Mouse (Mus musculus): ENCODE results near the gene Gramd1a. TPM values are rescaled to one million over a fixed set of nuclear protein-coding genes. Genes with fewer than 3 reads are reported as not detected.

The Gramd1a gene
- polyA plus RNA-seq, 1 experiment from 2014 or later: 86.9 TPM

DNA sequence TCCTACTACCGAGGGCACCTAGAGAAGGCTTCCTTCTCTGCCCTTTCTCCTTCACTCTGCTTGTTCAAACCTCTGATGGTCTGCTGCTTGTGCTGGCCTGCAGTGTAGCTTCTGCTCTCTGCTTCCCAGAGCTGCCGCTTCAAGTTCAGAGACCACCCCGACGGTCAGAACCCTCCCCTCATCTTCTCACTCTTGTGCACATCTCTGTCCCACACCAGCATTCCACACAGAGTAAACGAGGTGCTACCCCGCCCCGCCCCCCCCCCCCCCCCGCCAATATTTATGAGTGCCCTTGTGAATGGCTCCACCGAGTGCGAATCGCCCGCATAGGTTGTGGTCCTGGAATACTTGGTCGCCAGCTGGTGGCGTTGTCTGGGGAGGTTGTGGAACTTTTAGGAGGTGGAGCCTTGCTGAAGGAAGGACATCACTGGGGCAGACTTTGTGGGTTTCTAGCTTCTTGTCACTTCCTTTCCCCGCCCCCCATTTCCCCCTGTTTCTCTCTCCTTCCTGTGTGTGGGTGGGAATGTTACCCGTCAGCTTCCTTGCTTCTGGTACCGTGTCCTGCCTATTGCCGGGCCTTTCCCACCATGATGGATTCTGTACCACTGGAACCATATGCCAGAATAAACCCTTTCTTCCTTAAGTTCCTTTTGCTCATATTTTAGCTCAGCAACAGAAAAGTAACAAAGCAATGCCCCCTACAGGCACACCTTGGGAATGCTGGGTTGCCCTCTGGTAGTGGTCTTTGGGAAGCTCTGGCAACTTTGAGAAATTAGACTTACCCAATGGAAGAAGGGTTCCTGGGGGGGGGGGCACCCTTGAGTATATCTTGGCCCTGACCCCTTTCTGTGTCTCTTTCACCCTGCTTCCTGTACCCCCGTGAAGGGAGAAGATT, 585 bp upstream of the Gramd1a start:
- H3K4me1 ChIP-seq (ENCODE audit: control insufficient read depth, insufficient read depth, low read length): peaks cover 15% of the 10 kb centered on the region
- peak overlapping the region; percentile 65 for H3K27ac ChIP-seq (replicated peaks; ENCODE audit: low read depth, low read length)
- no peak overlapping the region for H3K4me3 ChIP-seq (ENCODE audit: low read depth, low read length)
- no peak overlapping the region for H3K9ac ChIP-seq (ENCODE audit: low read length)
- H3K4me2 ChIP-seq (ENCODE audit: low read depth, severe bottlenecking): no peak overlapping the region
- H3K36me3 ChIP-seq (ENCODE audit: control insufficient read depth, insufficient read depth, low read length): no peaks in the 10 kb centered on the region
- ATAC-seq (ENCODE audit: insufficient number of reproducible peaks, low FRiP score, low TSS enrichment, low read depth) (peak; percentile 45; the same call in 1 of the 2 replicates), DNase-seq (ENCODE audit: low spot score) (peak; percentile 45)
- H3K9me3 ChIP-seq (ENCODE audit: control insufficient read depth, low read length): no peaks in the 10 kb centered on the region
- WGBS: 29% methylated on average over 19 of the region's 19 CpGs
- no peaks in the 10 kb centered on the region for H3K27me3 ChIP-seq (ENCODE audit: control insufficient read depth, insufficient read depth, low read length)

DNA sequence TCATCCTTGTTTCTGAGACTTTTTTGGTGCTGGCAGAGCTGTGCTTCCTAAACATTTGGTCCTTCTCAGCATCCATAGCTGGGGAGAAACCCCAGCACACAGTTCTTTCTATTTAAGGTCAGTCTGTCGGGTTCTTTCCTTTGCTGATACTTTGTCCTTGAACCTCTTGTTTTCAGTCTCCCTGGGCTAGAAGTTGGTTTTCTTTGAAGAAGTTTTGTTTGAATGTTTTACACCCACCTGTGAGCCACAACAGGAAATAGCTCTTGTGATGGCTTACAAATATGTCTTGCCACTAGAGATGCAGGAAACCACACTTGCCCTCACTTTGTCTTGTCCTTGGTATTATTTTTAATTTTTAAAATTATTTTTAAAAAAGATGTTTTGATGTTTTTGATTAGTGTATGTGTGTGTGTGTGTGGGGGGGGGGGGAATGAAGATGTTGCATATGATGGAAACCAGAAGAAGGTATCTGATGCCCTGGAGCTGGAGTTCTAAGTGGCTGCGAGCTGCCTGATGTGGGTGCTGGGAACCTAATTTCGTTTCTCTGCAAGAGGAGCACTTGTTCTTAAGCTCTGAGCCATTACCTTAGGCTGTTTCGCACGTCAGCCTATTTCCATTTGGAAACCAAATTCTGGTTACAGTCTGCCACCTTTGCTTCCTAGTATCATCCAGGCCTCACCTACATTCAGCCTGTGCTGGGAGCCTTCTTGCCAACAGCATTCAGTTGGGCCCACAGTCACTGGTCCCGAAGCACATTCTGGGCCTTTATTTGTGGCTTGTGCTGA, 2.0 kb downstream of the Gramd1a start:
- Histone ChIP-seq H3K36me3 (ENCODE audit: control insufficient read depth, insufficient read depth, low read length) (no peaks in the 10 kb centered on the region), H3K4me1 (ENCODE audit: control insufficient read depth, insufficient read depth, low read length) (peaks cover 24% of the 10 kb centered on the region), H3K9me3 (ENCODE audit: control insufficient read depth, low read length) (no peaks in the 10 kb centered on the region), H3K4me3 (ENCODE audit: low read depth, low read length) (no peak overlapping the region), H3K27me3 (ENCODE audit: control insufficient read depth, insufficient read depth, low read length) (no peaks in the 10 kb centered on the region), H3K4me2 (ENCODE audit: low read depth, severe bottlenecking) (no peak overlapping the region), H3K9ac (ENCODE audit: low read length) (no peak overlapping the region), H3K27ac (replicated peaks; ENCODE audit: low read depth, low read length) (no peak overlapping the region)
- 87% methylated on average over 6 of the region's 6 CpGs for WGBS
- DNase-seq (ENCODE audit: low spot score): no peak
- no peak for ATAC-seq (ENCODE audit: insufficient number of reproducible peaks, low FRiP score, low TSS enrichment, low read depth)

DNA sequence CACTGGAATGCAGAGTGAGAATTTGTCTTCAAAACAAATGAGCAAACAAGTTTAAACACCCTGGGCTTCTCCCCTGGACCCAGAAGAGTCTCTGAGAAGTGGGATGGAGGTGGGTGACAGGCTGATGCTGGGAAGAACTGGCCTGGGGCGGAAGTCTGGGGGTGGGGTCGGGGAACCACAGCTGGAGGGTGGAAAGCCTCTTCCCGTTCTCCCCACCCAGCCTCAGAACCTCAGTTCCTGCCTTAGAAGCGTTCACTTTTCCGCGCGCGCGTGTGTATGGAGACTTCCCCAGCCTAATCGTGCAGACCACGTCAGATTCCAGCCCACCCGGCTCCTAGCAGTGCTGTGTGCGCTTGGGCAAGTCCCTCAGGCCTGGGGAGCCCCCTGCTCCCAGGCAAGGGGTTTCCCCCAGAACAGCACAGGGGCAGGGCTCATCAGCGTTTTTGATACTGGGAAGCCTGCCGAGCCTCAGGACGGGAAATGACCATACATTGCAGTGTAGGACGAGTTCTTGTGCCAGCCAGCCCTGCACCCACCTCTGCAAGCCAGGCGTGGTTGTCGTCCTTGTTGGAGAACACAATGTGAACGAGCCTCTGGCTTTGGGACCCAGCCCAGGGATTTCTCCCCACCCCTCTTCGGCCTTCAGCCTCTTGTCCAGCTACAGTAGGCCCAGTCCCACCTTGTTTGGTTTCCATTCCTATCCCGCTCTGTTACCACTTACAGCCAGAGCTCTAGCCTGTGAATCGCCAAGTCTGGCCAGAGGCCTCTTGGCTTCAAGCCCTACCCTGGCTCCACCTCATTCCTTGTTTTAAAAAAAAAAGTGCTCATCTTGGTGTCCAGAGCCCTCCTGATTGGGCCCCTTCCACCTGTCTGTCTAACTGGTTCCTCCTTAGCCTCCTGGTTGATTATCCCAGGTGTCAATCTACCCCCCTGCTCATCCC, 4.1 kb downstream of the Gramd1a start:
- 20% methylated on average over 23 of the region's 23 CpGs for WGBS
- ATAC-seq (ENCODE audit: insufficient number of reproducible peaks, low FRiP score, low TSS enrichment, low read depth): peak; percentile 20; the same call in 1 of the 2 replicates
- peak overlapping the region; percentile 76 for H3K4me2 ChIP-seq (ENCODE audit: low read depth, severe bottlenecking)

DNA sequence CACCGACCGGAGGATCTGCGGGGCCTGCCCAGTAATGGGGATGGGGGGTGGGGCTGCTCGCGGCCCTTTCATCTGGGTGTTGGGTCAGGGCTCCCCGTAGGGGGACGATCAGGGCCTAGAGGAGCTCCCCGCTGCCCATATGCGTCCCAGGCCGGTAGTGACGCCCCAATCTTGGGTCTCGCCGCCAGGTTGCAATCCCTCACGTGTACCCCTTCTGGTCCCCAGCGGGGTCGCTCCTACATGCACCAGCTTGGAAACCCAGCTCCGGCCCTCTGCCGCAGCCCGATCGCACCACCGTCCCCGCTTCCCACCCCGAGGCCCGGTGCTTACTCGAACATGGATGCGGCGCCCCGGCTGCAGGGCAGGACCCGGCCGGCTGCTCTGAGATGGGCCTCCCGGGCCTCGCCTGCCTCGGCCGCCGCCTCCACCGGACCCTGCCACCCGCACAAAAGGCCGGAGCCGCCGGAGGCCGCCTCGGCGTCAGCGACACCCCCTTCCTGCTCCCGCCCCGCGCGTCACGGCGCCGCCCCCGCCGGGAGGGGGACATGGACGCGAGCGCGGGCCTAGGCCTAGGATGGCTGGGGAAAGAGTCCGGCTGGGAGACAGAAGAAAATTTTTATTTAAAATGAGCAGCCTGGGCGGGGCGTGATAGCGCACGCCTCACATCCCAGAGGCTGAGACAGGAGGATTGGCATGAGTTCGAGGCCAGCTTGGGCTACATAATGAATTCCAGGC, 5.0 kb downstream of the Gramd1a start:
- ATAC-seq (ENCODE audit: insufficient number of reproducible peaks, low FRiP score, low TSS enrichment, low read depth) (peak; percentile 74), DNase-seq (ENCODE audit: low spot score) (peak; percentile 88)
- Histone ChIP-seq H3K9me3 (ENCODE audit: control insufficient read depth, low read length) (no peaks in the 10 kb centered on the region), H3K27ac (replicated peaks; ENCODE audit: low read depth, low read length) (peak overlapping the region; percentile 92), H3K27me3 (ENCODE audit: control insufficient read depth, insufficient read depth, low read length) (no peaks in the 10 kb centered on the region), H3K36me3 (ENCODE audit: control insufficient read depth, insufficient read depth, low read length) (no peaks in the 10 kb centered on the region; the same call in 1 of the 2 replicates), H3K4me2 (ENCODE audit: low read depth, severe bottlenecking) (peak overlapping the region; percentile 76), H3K4me3 (ENCODE audit: low read depth, low read length) (peak overlapping the region; percentile 91), H3K4me1 (ENCODE audit: control insufficient read depth, insufficient read depth, low read length) (peaks cover 26% of the 10 kb centered on the region), H3K9ac (ENCODE audit: low read length) (peak overlapping the region; percentile 96)
- WGBS: 1% methylated on average over 61 of the region's 63 CpGs

More for the DNA sequence above, 4.1 kb downstream of the Gramd1a start:
- Histone ChIP-seq H3K4me3 (ENCODE audit: low read depth, low read length) (peak overlapping the region; percentile 91), H3K9ac (ENCODE audit: low read length) (peak overlapping the region; percentile 96), H3K27me3 (ENCODE audit: control insufficient read depth, insufficient read depth, low read length) (no peaks in the 10 kb centered on the region), H3K36me3 (ENCODE audit: control insufficient read depth, insufficient read depth, low read length) (no peaks in the 10 kb centered on the region), H3K27ac (replicated peaks; ENCODE audit: low read depth, low read length) (peak overlapping the region; percentile 92), H3K4me1 (ENCODE audit: control insufficient read depth, insufficient read depth, low read length) (peaks cover 28% of the 10 kb centered on the region), H3K9me3 (ENCODE audit: control insufficient read depth, low read length) (no peaks in the 10 kb centered on the region)
- no peak for DNase-seq (ENCODE audit: low spot score)

DNA sequence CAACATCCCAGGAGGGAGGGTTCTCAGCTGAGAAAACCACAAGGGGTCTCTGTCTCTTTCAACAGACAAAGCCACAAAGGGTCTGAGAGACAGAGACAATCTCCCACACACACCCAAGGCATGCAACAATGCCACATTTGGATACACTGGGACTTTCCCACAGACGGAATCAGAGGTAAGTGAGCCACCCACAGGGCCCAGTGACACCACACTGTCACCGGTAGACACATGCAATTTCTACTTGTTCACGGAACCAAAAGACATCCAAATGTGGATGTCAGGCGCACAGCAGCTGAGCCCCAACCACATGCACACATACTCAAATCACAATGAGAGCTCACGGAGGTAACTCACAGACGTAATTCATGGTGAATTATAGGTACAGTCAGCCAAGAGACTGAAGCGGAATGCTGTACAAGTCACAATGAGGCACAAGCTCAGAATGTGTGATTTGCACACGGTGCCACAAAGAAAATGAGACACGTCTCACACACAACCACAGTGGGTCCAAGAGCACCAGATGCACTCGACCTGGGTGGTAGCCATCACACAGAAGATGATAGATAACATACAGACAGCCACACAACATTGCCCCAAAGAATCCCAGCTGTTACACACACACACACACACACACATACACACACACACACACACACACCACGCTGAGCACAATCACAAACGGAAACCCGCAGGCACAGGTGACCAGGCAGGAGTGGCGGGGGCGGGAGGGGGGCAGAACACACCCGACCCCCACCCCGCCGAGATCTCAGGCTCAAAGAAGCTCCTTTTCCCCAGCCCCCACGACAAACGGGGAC, 5.7 kb downstream of the Gramd1a start:
- Histone ChIP-seq H3K4me3 (ENCODE audit: low read depth, low read length) (peak overlapping the region; percentile 91), H3K27ac (replicated peaks; ENCODE audit: low read depth, low read length) (peak overlapping the region; percentile 92), H3K36me3 (ENCODE audit: control insufficient read depth, insufficient read depth, low read length) (no peaks in the 10 kb centered on the region; the same call in 1 of the 2 replicates), H3K27me3 (ENCODE audit: control insufficient read depth, insufficient read depth, low read length) (no peaks in the 10 kb centered on the region), H3K4me1 (ENCODE audit: control insufficient read depth, insufficient read depth, low read length) (peaks cover 21% of the 10 kb centered on the region), H3K4me2 (ENCODE audit: low read depth, severe bottlenecking) (peak overlapping the region; percentile 76), H3K9me3 (ENCODE audit: control insufficient read depth, low read length) (no peaks in the 10 kb centered on the region), H3K9ac (ENCODE audit: low read length) (peak overlapping the region; percentile 96)
- WGBS: 3% methylated on average over 18 of the region's 20 CpGs
- ATAC-seq (ENCODE audit: insufficient number of reproducible peaks, low FRiP score, low TSS enrichment, low read depth): no peak
- DNase-seq (ENCODE audit: low spot score): peak; percentile 49

DNA sequence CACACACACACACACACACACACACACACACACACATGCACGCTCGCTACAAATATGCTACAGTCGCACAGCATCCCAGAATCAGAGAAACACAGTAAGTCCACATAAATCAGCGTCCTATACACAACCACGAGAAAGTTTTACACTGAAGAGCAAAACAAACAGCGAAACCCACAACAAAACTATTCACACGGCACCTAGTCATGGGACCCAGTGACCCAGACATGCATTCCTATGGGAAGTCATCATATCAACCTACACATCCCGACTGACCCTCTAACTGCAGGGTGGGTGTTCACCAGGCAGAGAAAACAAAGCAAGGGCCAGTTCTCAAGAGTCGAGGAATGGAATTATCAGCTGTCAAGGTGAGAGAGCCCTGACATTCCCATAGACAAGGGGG, 6.4 kb downstream of the Gramd1a start:
- peak overlapping the region; percentile 76 for H3K4me2 ChIP-seq (ENCODE audit: low read depth, severe bottlenecking)
- no peaks in the 10 kb centered on the region for H3K9me3 ChIP-seq (ENCODE audit: control insufficient read depth, low read length)
- peak overlapping the region; percentile 96; the same call in 1 of the 2 replicates for H3K9ac ChIP-seq (ENCODE audit: low read length)
- peaks cover 21% of the 10 kb centered on the region for H3K4me1 ChIP-seq (ENCODE audit: control insufficient read depth, insufficient read depth, low read length)
- H3K27ac ChIP-seq (replicated peaks; ENCODE audit: low read depth, low read length): peak overlapping the region; percentile 92; the same call in 1 of the 2 replicates
- peak overlapping the region; percentile 91 for H3K4me3 ChIP-seq (ENCODE audit: low read depth, low read length)
- no peaks in the 10 kb centered on the region; the same call in 1 of the 2 replicates for H3K36me3 ChIP-seq (ENCODE audit: control insufficient read depth, insufficient read depth, low read length)
- ATAC-seq (ENCODE audit: insufficient number of reproducible peaks, low FRiP score, low TSS enrichment, low read depth) (no peak), DNase-seq (ENCODE audit: low spot score) (no peak)
- no peaks in the 10 kb centered on the region for H3K27me3 ChIP-seq (ENCODE audit: control insufficient read depth, insufficient read depth, low read length)
- 34% methylated on average over 9 of the region's 9 CpGs for WGBS

DNA sequence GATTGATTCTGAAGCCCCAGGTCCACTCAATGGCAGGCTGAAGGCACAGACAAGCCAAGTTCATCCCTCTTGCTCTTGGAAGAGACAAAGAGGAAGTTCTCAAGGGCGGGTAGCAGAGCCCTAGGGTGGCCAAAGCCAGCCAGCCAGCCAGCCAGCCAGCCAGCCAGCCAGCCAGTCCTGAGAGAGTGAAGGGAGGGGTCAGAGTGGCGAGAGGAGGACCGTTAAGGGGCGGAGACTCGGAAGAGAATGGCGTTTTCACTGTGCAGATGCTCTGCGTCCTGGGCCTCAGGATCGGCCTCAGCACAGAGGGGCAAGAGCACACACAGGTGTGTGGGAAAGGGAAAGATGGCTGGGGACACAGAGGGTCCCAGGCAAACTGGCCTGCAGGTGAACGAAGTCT, 6.9 kb downstream of the Gramd1a start:
- Histone ChIP-seq H3K9me3 (ENCODE audit: control insufficient read depth, low read length) (no peaks in the 10 kb centered on the region), H3K9ac (ENCODE audit: low read length) (peak overlapping the region; percentile 96), H3K4me2 (ENCODE audit: low read depth, severe bottlenecking) (peak overlapping the region; percentile 76), H3K4me3 (ENCODE audit: low read depth, low read length) (peak overlapping the region; percentile 91), H3K27ac (replicated peaks; ENCODE audit: low read depth, low read length) (peak overlapping the region; percentile 65), H3K27me3 (ENCODE audit: control insufficient read depth, insufficient read depth, low read length) (no peaks in the 10 kb centered on the region), H3K36me3 (ENCODE audit: control insufficient read depth, insufficient read depth, low read length) (no peaks in the 10 kb centered on the region; the same call in 1 of the 2 replicates), H3K4me1 (ENCODE audit: control insufficient read depth, insufficient read depth, low read length) (peaks cover 21% of the 10 kb centered on the region)
- peak; percentile 69 for DNase-seq (ENCODE audit: low spot score)
- ATAC-seq (ENCODE audit: insufficient number of reproducible peaks, low FRiP score, low TSS enrichment, low read depth): peak; percentile 41
- 4% methylated on average over 9 of the region's 9 CpGs for WGBS
